10 mouse cellular contexts compared by ENCODE assay signal in the genomic region with DNA sequence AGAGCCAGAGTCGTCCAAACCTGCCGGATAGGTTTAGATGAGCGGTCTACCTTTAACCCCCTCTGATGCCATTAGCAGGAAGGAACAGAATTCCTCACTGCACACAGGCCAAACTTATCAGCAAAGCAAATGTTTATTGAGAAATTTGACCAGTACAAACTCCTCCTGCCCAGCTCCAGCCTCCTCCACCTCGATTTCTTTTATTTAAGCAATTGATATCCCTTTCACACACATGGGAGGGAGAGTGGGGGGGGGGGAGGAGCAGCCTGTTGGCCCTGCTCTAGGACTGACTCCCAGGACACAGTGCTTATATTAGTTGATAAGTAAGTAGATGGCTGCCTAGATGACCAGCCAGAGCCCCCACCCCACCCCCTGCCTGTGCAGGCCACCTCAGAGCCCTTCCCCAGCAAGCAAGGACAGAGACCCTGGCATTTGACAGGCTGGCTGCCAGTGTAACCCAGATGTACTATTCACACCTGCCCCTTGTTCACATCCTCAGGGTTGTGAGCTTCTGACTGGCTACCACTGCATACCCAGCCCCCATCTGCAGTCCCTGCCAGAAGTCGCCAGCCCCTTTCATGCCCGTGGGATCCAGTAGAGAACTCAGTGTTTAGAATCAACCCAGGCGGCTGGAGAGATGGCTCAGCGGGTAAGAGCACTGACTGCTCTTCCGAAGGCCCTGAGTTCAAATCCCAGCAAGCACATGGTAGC.
DNase-seq lines count a peak whose midpoint lies in the region; ATAC-seq and TF ChIP-seq lines count a peak whose summit lies in the region.
"Had no signal": no experiment of that assay in that cellular context is flagged by ENCODE, and none has a peak within 500 bp of the region (broad histone marks: within the 10 kb centered on the region; RNA-seq: fewer than 3 reads in every experiment).

No protein-coding gene starts in this region.

- TF ChIP-seq CTCF in cerebellum, adult 2 months (IDR thresholded peaks at IDR 0.05; ENCODE audit: borderline replicate concordance, insufficient read depth, low read depth, low read length) = no peak

- H3K4me1 ChIP-seq in kidney, embryonic 15.5 days = peaks cover 96% of the 10 kb centered on the region
- peaks cover 70% of the 10 kb centered on the region for H3K4me1 ChIP-seq in neural tube, embryonic 13.5 days (replicated peaks)
- peaks cover 45% of the 10 kb centered on the region for H3K4me1 ChIP-seq in neural tube, embryonic 15.5 days
- H3K4me1 ChIP-seq in intestine, embryonic 16.5 days (ENCODE audit: control insufficient read depth, insufficient read depth, low read length) = peaks cover 77% of the 10 kb centered on the region
- H3K4me1 ChIP-seq in cerebellum, adult 2 months (ENCODE audit: control insufficient read depth, insufficient read depth, low read length) = peaks cover 7% of the 10 kb centered on the region; the same call in 1 of the 2 replicates

- H3K27me3 ChIP-seq in kidney, embryonic 15.5 days = no peaks in the 10 kb centered on the region
- H3K27me3 ChIP-seq in neural tube, embryonic 13.5 days = no peaks in the 10 kb centered on the region
- no peaks in the 10 kb centered on the region for H3K27me3 ChIP-seq in neural tube, embryonic 15.5 days (replicated peaks)
- H3K27me3 ChIP-seq in intestine, embryonic 16.5 days (replicated peaks; ENCODE audit: control insufficient read depth, insufficient read depth, low read length) = no peaks in the 10 kb centered on the region
- H3K27me3 ChIP-seq in cerebellum, adult 2 months (ENCODE audit: control insufficient read depth, insufficient read depth, low read length) = no peaks in the 10 kb centered on the region

- H3K4me2 ChIP-seq in kidney, embryonic 15.5 days = 0 out of 2 replicates have a peak overlapping the region, but pooled peaks have one; percentile 40
- H3K4me2 ChIP-seq in neural tube, embryonic 13.5 days = no peak overlapping the region
- H3K4me2 ChIP-seq in neural tube, embryonic 15.5 days = no peak overlapping the region
- no peak overlapping the region for H3K4me2 ChIP-seq in intestine, embryonic 16.5 days (ENCODE audit: low read depth, low read length)

- DNase-seq in kidney, adult 9 months = no peak
- peak; percentile 79 for DNase-seq in yolk sac, embryonic 10.5 days (ENCODE audit: low spot score)
- no peak for DNase-seq in cerebellum, adult 2 months
- DNase-seq: cerebellum, adult 9-11 months; thymus, postnatal 25 days had no signal

- no peak overlapping the region for H3K9ac ChIP-seq in kidney, embryonic 15.5 days
- no peak overlapping the region for H3K9ac ChIP-seq in neural tube, embryonic 13.5 days
- no peak overlapping the region for H3K9ac ChIP-seq in neural tube, embryonic 15.5 days (replicated peaks)
- H3K9ac ChIP-seq in intestine, embryonic 16.5 days (ENCODE audit: low read depth, low read length) = no peak overlapping the region

- 34% methylated on average over 9 of the region's 9 CpGs for WGBS in kidney, embryonic 15.5 days
- 57% methylated on average over 9 of the region's 9 CpGs for WGBS in neural tube, embryonic 13.5 days
- WGBS in neural tube, embryonic 15.5 days = 56% methylated on average over 9 of the region's 9 CpGs
- WGBS in intestine, embryonic 16.5 days = 39% methylated on average over 9 of the region's 9 CpGs
- WGBS in cerebellum, adult 2 months = 70% methylated on average over 9 of the region's 9 CpGs

- no peaks in the 10 kb centered on the region for H3K36me3 ChIP-seq in kidney, embryonic 15.5 days
- H3K36me3 ChIP-seq in neural tube, embryonic 13.5 days = no peaks in the 10 kb centered on the region
- H3K36me3 ChIP-seq in neural tube, embryonic 15.5 days = no peaks in the 10 kb centered on the region
- H3K36me3 ChIP-seq in intestine, embryonic 16.5 days (ENCODE audit: control insufficient read depth, insufficient read depth, low read length) = no peaks in the 10 kb centered on the region

- peak overlapping the region; percentile 76 for H3K27ac ChIP-seq in kidney, embryonic 15.5 days
- no peak overlapping the region for H3K27ac ChIP-seq in neural tube, embryonic 13.5 days (replicated peaks)
- H3K27ac ChIP-seq in neural tube, embryonic 15.5 days (replicated peaks) = no peak overlapping the region
- H3K27ac ChIP-seq in intestine, embryonic 16.5 days (ENCODE audit: low read length) = peak overlapping the region; percentile 29
- no peak overlapping the region for H3K27ac ChIP-seq in cerebellum, adult 2 months (ENCODE audit: insufficient read depth, low read length)
- H3K27ac ChIP-seq: macrophage had no signal

- peak; percentile 56 for ATAC-seq in kidney, embryonic 15.5 days (replicated peaks; ENCODE audit: low FRiP score)
- peak; percentile 10; the same call in 1 of the 2 replicates for ATAC-seq in neural tube, embryonic 13.5 days (ENCODE audit: low read depth)
- no peak for ATAC-seq in neural tube, embryonic 15.5 days (ENCODE audit: low FRiP score)
- peak; percentile 45 for ATAC-seq in intestine, embryonic 16.5 days

- no peak overlapping the region for H3K4me3 ChIP-seq in kidney, embryonic 15.5 days (replicated peaks)
- no peak overlapping the region for H3K4me3 ChIP-seq in neural tube, embryonic 13.5 days
- H3K4me3 ChIP-seq in neural tube, embryonic 15.5 days (replicated peaks) = no peak overlapping the region
- H3K4me3 ChIP-seq in intestine, embryonic 16.5 days (ENCODE audit: low read length) = no peak overlapping the region
- no peak overlapping the region for H3K4me3 ChIP-seq in cerebellum, adult 2 months (replicated peaks; ENCODE audit: insufficient read depth, low read depth, low read length)

- no peak for TF ChIP-seq POLR2A in cerebellum, adult 2 months (IDR thresholded peaks at IDR 0.05; ENCODE audit: borderline replicate concordance, insufficient read depth, low read length)

- H3K9me3 ChIP-seq in kidney, embryonic 15.5 days (replicated peaks) = no peaks in the 10 kb centered on the region
- no peaks in the 10 kb centered on the region for H3K9me3 ChIP-seq in neural tube, embryonic 13.5 days
- H3K9me3 ChIP-seq in neural tube, embryonic 15.5 days (replicated peaks) = no peaks in the 10 kb centered on the region
- no peaks in the 10 kb centered on the region for H3K9me3 ChIP-seq in intestine, embryonic 16.5 days (ENCODE audit: control insufficient read depth, low read length)

Comparison
In these comparisons a context has a peak if more than half of its experiments do, and no peak if none do; other contexts are left out.
1. H3K27ac ChIP-seq: peak in kidney, embryonic 15.5 days (single experiment) and intestine, embryonic 16.5 days (single experiment); none in neural tube, embryonic 13.5 days (single experiment), neural tube, embryonic 15.5 days (single experiment) and cerebellum, adult 2 months (single experiment).